Mouse (Mus musculus) cortical plate, adult 2 months (tissue): ENCODE data around the gene Gpr55.

Source experiments
- CTCF ChIP-seq: fragments of 200-500 bp; IDR thresholded peaks from 2 replicates; pipeline ENCODE4 v1.5.1; 2011; ENCODE audit warnings: mild to moderate bottlenecking, control low read depth, low read length; ENCODE audit not compliant: insufficient read depth; ENCODE audit errors: extremely low read depth
- POLR2A ChIP-seq: fragments of 200-500 bp; IDR thresholded peaks from 2 replicates; pipeline ENCODE4 v1.6.1; 2011; ENCODE audit warnings: mild to moderate bottlenecking, low read length, control low read depth; ENCODE audit not compliant: insufficient read depth; ENCODE audit errors: extremely low read depth

GRCm38 (mm10) chr1:85908754-85909590, 51.8 kb downstream of the Gpr55 start:
- TF ChIP-seq CTCF (no peak), POLR2A (peak; percentile 28; the same call in 1 of the 2 replicates)
